Mouse (Mus musculus) heart, adult 8-10 months (tissue): Measurements from ENCODE around the gene F11. TPM values are rescaled to one million over a fixed set of nuclear protein-coding genes. Genes with fewer than 3 reads are reported as not detected.

ENCODE experiments used
- DNase-seq: peaks from one replicate; pipeline ENCODE4 v3.0.0; 2022; ENCODE audit warnings: low spot score
- total RNA-seq, 4 experiments: library from RNA; stranded (reverse); gene quantifications; 2 replicates each; pipeline ENCODE4 v1.2.4; 2022

F11 gene
- total RNA-seq: not detected

DNA sequence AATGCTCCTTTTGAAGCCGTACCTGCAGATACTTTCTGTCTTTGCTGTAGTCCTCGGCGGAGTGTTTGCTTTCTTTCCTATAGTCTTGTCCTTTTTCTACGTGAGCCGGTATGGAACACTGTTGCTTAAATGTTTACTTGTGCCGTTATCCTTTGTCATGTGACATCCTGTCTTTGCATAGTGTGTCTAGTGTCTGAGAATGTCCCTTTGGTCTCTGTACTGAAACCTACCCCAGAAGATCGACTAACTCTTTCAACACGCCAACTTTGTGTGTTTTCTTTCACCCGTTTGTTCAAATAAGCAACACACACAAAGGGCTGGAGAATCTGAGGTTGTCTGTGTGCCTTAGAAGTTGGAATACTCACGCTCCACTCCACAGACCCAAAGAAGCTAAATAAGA is at the start of gene F11:
Gene F11, minus strand, starts transcription at position 112 of the 400 bp plus-strand sequence.
- DNase-seq: no peak

DNA sequence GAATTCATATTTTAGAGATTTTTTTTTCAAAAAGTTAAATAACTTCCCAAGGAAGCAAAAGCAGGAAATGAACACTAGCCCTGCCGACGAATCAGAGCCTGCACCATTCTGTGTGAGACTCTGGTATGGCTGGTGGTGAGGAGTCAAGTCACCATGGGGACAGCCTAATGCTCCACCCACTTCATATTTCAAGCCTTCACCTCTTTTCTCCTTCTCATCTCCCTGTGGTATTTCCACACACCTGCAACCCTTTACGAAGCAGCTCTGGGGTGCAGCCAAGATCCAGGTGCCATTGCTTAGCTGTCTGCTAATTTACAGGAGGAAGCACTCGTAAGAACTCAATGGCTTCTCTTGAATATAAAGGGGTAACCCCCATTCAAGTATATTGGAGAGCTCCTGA is 49.1 kb upstream of the F11 start:
- DNase-seq: no peak

DNA sequence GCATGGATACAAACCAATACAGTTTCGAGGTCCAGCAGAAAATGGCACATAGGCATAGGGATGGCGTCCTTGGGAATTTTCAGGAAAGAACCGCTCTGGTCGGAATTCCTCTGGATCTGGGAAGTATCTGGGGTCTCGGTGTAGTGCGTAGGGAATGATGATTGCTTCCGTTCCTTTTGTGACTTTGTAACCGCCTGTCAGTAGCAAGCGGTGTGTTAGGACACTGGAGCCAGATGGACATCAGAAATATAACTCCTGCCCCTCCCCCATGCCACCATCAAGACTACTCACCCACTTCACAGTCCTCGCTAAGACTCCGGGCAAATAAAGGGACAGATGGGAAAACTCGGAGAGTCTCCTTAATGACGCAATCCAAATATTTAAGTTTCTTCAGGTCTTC is 46.5 kb upstream of the F11 start, which contains the start of gene Gm45753:
Gene Gm45753, minus strand, starts transcription at position 101 of the 400 bp plus-strand sequence.
- no peak for DNase-seq

DNA sequence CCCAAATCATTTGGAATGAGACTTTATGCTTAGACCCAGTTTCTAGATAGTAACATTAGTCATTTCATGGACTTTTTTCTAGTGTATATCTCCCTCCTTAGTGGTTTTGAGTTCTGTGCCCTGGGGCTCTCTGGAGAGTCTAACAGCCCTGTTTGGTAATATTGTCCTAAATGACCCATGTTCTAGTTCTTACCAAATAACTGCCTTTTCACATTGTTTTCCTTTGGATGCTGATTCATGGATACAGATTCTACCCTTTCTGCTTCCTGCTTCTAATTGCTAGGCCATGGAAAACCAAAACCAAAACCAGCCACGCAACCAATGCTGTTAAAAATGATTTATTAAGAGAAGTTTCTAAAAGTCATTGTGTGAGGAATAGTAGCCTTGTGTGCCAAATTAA is 43.6 kb upstream of the F11 start:
- no peak for DNase-seq

DNA sequence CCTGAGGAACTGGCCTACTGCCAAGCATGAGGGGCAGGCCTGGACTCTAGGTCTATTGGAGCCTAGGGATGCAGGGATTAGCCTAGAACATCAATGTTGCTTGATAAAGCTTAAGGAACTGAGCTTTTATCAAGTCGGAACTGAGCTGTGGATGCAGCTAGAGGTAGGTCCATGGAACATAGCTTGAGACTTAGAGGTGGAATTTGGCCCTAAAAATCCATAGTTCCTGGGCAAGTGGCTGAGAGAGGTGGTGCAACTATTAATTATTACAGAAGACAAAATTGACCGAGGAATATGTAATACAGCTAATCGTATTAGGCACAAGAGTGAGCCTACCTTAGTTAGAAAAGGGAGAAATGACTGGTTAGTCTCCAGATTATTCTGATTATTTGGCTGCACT is 42.5 kb upstream of the F11 start:
- DNase-seq: no peak

- DNase-seq: no peak
Measured at GRCm38 (mm10) chr8:45302390-45302789, 40.6 kb upstream of the F11 start.

GRCm38 (mm10) chr8:45295276-45295675 is 33.4 kb upstream of the F11 start:
- no peak for DNase-seq

GRCm38 (mm10) chr8:45294687-45295086 is 32.9 kb upstream of the F11 start, which contains the start of gene Klkb1:
Gene Klkb1 (minus strand): TSS chr8:45294859.
- DNase-seq: no peak

- DNase-seq: no peak
Measured at GRCm38 (mm10) chr8:45291790-45292189, 30.0 kb upstream of the F11 start.

DNA sequence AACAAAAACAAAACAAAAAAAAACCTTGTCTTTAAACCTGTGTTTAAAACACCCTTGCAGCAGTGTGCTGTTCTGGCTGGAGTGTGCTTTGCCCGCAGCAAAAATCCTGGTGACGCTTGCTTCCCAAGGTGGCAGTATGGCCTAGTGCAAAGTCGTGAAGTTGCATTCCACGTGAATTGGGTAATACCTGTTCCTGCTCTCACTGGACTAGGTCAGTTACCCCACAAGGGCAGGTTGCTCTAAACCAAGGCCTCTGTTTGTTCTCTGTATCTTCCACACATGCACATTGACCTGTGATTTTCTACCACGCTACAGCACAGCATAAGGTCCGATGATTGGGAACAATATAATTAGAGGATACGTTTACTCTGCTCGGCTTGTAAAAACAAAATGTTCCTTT is 19.8 kb upstream of the F11 start:
- DNase-seq: no peak

- no peak for DNase-seq
Measured at GRCm38 (mm10) chr8:45277453-45277852, 15.6 kb upstream of the F11 start.

GRCm38 (mm10) chr8:45274317-45274716 is 12.5 kb upstream of the F11 start:
- DNase-seq: no peak

GRCm38 (mm10) chr8:45269056-45269455 is 7.2 kb upstream of the F11 start:
- DNase-seq: no peak

DNA sequence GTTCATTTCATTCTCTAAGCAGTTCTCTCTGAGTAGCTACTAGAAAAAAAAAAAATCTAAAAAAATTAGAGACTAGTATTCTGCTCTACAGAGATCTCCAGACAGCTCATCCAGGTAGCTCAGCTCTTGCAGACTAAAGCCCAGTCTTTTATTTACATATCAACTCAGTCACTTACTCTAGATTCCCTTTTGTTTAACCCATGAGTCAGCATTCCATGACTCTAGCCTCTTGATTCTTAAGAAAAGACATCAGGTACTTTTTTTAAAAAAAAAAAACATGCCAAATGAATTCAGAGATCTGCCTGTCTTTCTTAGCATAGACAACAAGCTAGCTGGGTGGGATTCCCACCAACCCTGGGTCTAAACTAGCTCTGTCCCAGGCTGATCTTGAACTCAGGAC is 6.7 kb upstream of the F11 start:
- DNase-seq: no peak

DNA sequence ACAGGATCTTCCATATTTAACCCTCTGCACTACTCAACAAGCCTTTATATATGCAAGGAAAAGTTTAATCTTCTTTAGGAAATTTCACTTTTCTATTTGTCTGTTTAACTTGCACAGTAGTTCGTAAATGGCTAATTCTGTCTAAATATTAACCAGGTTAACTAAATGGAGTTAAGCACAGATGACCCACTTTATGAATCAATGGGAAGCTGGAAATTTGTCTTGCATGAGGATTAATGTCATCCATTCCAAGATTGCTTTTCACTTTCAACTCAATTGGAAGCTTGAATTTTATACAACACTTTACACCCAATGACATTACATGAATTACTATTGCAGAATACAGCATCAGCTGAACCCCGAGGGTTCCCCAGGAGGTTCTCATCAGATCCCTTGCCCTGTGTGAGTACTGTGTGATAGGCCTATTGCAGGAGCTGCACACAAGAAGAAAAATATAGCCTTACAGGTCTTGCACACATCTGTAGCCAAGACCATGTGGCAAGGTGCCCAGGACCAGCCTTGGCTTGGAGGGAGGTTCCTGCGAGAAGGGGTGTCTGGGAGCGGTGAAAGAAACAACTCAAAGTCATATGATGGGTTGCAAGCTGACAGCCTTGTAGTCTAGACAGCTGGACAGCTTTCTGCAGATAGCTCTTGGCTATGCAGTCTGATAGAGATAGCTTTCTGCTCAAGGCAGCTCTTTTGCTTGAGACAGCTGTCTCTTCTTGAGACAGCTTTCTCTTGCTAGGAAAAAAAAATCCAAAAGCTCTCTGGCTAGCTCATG is 6.0 kb upstream of the F11 start:
- peak; percentile 26 for DNase-seq

DNA sequence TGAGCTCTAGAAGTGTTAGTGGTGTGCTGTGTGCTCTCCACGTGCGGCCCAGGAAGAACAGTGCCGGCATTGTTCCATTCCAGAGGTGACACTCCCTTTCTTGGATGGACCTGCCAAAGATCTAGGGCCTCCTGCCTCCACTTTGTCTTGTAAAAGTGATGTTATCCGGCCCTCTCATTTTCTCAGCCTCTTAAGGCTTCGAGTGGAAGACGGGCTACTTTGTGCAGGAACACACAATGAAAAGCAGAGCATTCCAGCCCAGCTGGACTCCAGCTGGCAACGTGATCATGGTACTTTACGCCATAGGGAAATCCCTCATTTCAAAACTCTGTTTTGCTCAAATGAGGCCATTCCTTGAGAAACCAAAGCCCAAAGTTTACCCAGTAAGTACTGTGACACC is 5.2 kb upstream of the F11 start:
- peak; percentile 9 for DNase-seq

GRCm38 (mm10) chr8:45264918-45265317 is 3.1 kb upstream of the F11 start:
- DNase-seq: no peak

DNA sequence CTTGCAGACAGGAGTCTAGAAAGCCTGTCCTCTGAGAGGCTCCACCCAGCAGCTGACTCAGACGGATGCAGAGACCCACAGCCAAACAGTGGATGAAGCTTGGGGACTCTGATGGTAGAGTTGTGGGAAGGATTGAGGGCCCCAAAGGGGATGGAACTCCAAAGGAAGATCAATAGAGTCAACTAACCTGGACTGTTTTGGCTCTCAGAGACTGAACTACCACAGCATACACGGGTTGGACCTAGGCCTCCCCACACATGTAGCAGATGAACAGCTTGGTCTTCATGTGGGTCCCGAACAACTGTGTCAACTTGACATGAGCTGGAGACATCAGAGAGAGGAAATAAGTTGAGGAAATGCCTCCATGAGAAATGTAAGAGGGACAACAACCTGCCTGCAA is 1.0 kb upstream of the F11 start:
- DNase-seq: no peak

DNA sequence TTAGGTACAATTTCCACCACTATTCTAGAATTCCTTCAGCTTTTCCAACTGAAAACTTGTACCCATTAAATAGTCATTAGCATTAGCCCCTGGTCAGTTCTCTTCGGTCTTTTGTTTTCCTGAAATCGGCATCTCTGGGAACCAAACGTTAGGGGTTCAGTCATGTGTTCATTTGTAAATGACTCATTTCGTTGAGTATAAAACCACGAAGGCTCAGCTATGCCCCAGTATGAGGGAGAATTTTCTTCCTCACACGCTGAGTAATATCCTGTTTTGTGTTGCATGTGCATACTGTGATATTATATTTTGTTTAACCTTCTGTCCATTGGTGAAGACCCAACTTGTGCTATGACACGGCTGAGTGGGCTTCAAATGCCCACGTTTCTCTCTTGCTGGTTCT is 3.4 kb downstream of the F11 start:
- DNase-seq: no peak

- no peak for DNase-seq
Measured at GRCm38 (mm10) chr8:45255040-45255439, 6.8 kb downstream of the F11 start.

GRCm38 (mm10) chr8:45254194-45254842 is 7.5 kb downstream of the F11 start:
- DNase-seq: no peak

DNA sequence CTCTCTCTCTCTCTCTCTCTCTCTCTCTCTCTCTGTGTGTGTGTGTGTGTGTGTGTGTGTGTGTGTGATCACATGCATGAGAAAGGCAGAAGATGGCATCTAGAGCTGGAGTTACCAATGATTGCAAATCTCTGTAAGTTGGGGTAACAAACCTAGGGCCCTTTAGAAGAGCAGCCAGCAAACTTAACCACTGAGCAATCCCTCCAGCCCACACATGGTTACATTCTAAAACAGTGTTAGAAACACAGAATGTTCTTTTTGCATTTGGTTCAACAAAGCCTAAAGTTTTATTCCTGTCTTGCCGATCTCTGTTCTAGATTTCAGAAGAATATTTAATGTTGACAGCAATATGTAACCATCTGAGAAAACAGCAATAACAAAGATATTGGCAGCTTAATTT is 8.2 kb downstream of the F11 start:
- no peak for DNase-seq

- no peak for DNase-seq
Measured at GRCm38 (mm10) chr8:45253111-45253510, 8.7 kb downstream of the F11 start.
